Mouse (Mus musculus): Measurements from ENCODE around the gene Slc43a2. TPM values are rescaled to one million over a fixed set of nuclear protein-coding genes. Genes with fewer than 3 reads are reported as not detected.

Gene Slc43a2
- 15.9 TPM for polyA plus RNA-seq (2012; fragmentation: generic; extraction: Trizol)

DNA sequence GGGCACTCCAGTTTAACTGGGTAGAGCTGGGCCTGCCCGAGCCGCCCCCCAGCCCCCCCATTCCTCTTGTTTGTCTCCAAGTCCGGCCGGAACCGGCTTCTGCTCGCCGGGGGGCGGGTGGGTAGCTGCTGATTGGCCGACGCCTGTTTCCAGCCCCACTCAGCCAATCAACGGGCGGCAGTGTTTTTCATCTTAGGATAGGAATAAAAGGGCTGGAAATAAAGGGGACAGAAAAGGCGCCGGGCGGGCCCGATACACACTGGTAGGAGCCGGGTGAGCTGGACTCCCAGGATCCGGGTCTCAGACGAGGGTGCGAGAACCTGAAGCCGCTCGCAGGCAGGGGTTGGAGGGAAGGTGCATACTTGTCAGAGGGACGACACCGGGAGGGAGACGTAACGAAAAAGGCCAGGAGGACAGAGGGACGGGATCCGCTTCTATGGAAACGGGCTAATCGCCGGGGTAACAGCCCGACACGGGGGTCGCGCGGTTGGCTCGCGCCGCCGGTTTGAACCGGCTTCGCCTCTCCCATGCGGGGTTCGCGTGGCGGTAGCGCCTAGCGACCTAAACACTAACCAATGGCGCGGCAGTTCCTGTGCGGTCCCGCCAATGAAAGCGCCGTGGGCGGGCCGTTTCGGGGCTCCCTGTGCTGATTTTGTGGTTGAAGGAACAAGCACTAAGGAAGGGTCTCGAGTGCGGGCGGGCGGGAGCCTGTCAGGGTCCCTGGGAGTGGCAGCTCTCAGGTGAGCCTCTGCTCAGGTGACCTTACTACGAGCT is at the start of gene Slc43a2:
Slc43a2 (plus strand) TSS at position 226 of the 774 bp plus-strand sequence.
- no peaks in the 10 kb centered on the region for H3K27me3 ChIP-seq (ENCODE audit: control insufficient read depth, insufficient read depth, insufficient read length)
- peak within 1 kb of the TSS; percentile 87 for H3K4me3 ChIP-seq
- H3K36me3 ChIP-seq (ENCODE audit: control insufficient read depth, insufficient read depth) = no peaks in the 10 kb centered on the region
- TF ChIP-seq E2F4 (IDR thresholded peaks at IDR 0.05; ENCODE audit: insufficient read depth) (peak; percentile 74), SRF (IDR thresholded peaks at IDR 0.05; ENCODE audit: control insufficient read depth, insufficient read length, low read depth) (no peak)
- no peaks in the 10 kb centered on the region for H3K79me2 ChIP-seq (ENCODE audit: control insufficient read depth, insufficient read depth)
- H3K4me2 ChIP-seq (ENCODE audit: low read depth) = peak within 1 kb of the TSS; percentile 100
- H3ac ChIP-seq (ENCODE audit: control insufficient read depth, insufficient read length) = peak within 1 kb of the TSS; percentile 54

GRCm38 (mm10) chr11:75486192-75486591 is 45.3 kb upstream of the Slc43a2 start:
- Histone ChIP-seq H3K27me3 (ENCODE audit: control insufficient read depth, insufficient read depth, insufficient read length) (no peaks in the 10 kb centered on the region), H3K4me2 (ENCODE audit: low read depth) (peak overlapping the region; percentile 83), H3K79me2 (ENCODE audit: control insufficient read depth, insufficient read depth) (peaks cover 31% of the 10 kb centered on the region), H3K4me3 (peak overlapping the region; percentile 83), H3K36me3 (ENCODE audit: control insufficient read depth, insufficient read depth) (peaks cover 20% of the 10 kb centered on the region), H3ac (ENCODE audit: control insufficient read depth, insufficient read length) (peak overlapping the region; percentile 96)
- no peak for TF ChIP-seq MYOD1 (IDR thresholded peaks at IDR 0.05; ENCODE audit: control insufficient read depth in 1 of 3, insufficient read length in 2 of 3, low read depth in 2 of 3)
- TF ChIP-seq POLR2AphosphoS2 (IDR thresholded peaks at IDR 0.05; ENCODE audit: insufficient read length, low read depth) = no peak
- TF ChIP-seq POLR2A (IDR thresholded peaks at IDR 0.05; ENCODE audit: insufficient read length, low read depth) = no peak
- TF ChIP-seq CEBPB (IDR thresholded peaks at IDR 0.05; ENCODE audit: insufficient read depth, poor library complexity, severe bottlenecking) = no peak
- no peak for TF ChIP-seq MAX (IDR thresholded peaks at IDR 0.05; ENCODE audit: low read depth)
- TF ChIP-seq SRF (IDR thresholded peaks at IDR 0.05; ENCODE audit: control insufficient read depth, insufficient read length, low read depth) = no peak
- no peak for TF ChIP-seq TCF12 (IDR thresholded peaks at IDR 0.05; ENCODE audit: insufficient read depth, poor library complexity, severe bottlenecking)
- no peak for TF ChIP-seq E2F4 (IDR thresholded peaks at IDR 0.05; ENCODE audit: insufficient read depth)
- TF ChIP-seq TCF3 (IDR thresholded peaks at IDR 0.05; ENCODE audit: insufficient read length, low read depth) = no peak
- TF ChIP-seq USF1 (IDR thresholded peaks at IDR 0.05; ENCODE audit: low read depth) = no peak
- TF ChIP-seq REST (IDR thresholded peaks at IDR 0.05; ENCODE audit: insufficient read depth, insufficient read length) = no peak
- TF ChIP-seq MYOG (IDR thresholded peaks at IDR 0.05; ENCODE audit: control insufficient read depth in 1 of 3, insufficient read depth in 1 of 3, insufficient read length in 2 of 3, low read depth in 2 of 3) = no peak

DNA sequence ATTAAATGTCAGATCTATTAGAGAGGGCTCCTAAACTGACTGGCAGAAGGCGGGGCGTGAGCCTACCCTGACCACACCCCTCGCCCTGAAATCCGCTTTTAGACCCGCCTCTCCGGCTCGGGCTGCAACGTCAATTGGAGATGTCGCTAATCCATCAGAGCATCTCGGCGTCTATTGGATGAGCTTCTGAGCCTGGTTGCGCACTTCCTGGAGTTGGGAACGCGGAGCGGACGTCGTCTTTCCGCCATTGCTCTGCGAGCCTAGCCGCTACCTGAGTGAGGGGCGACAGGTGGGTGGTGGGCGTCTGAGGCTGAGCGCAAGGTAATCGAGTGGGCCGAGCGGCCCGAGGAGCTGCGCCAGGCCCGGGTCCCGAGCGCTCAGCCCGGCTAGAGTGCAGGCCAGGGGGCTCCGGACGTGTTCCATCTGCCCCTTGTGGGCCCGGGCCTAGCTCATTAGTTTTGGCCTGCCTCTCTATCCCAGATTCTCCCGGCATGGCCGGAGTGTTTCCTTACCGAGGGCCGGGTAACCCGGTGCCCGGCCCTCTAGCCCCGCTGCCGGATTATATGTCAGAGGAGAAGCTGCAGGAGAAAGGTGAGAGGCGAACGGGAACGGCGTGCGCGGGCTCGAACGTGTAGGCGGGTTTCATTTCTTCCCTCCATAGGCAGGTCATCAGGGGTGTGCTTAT is 44.8 kb upstream of the Slc43a2 start, which contains the start of gene Prpf8:
Prpf8 (plus strand) TSS at position 216 of the 685 bp plus-strand sequence.
- TF ChIP-seq POLR2A (IDR thresholded peaks at IDR 0.05; ENCODE audit: insufficient read length, low read depth) = peak; percentile 76
- TF ChIP-seq TCF12 (IDR thresholded peaks at IDR 0.05; ENCODE audit: insufficient read depth, poor library complexity, severe bottlenecking) = no peak
- no peak for TF ChIP-seq CEBPB (IDR thresholded peaks at IDR 0.05; ENCODE audit: insufficient read depth, poor library complexity, severe bottlenecking)
- TF ChIP-seq E2F4 (IDR thresholded peaks at IDR 0.05; ENCODE audit: insufficient read depth) = no peak
- TF ChIP-seq REST (IDR thresholded peaks at IDR 0.05; ENCODE audit: insufficient read depth, insufficient read length) = no peak
- TF ChIP-seq USF1 (IDR thresholded peaks at IDR 0.05; ENCODE audit: low read depth) = no peak
- TF ChIP-seq TCF3 (IDR thresholded peaks at IDR 0.05; ENCODE audit: insufficient read length, low read depth) = no peak
- no peak for TF ChIP-seq SRF (IDR thresholded peaks at IDR 0.05; ENCODE audit: control insufficient read depth, insufficient read length, low read depth)
- TF ChIP-seq MAX (IDR thresholded peaks at IDR 0.05; ENCODE audit: low read depth) = no peak
- TF ChIP-seq POLR2AphosphoS2 (IDR thresholded peaks at IDR 0.05; ENCODE audit: insufficient read length, low read depth) = peak; percentile 76
- peak in 2 of 3 experiments; percentile 14 to 23 for TF ChIP-seq MYOG (IDR thresholded peaks at IDR 0.05; ENCODE audit: control insufficient read depth in 1 of 3, insufficient read depth in 1 of 3, insufficient read length in 2 of 3, low read depth in 2 of 3)
- peak in 2 of 3 experiments; percentile 47 to 68 for TF ChIP-seq MYOD1 (IDR thresholded peaks at IDR 0.05; ENCODE audit: control insufficient read depth in 1 of 3, insufficient read length in 2 of 3, low read depth in 2 of 3)
- Histone ChIP-seq H3K4me2 (ENCODE audit: low read depth) (peak within 1 kb of the TSS; percentile 94), H3K79me2 (ENCODE audit: control insufficient read depth, insufficient read depth) (peaks cover 31% of the 10 kb centered on the region), H3K27me3 (ENCODE audit: control insufficient read depth, insufficient read depth, insufficient read length) (no peaks in the 10 kb centered on the region), H3K36me3 (ENCODE audit: control insufficient read depth, insufficient read depth) (peaks cover 25% of the 10 kb centered on the region), H3ac (ENCODE audit: control insufficient read depth, insufficient read length) (peak within 1 kb of the TSS; percentile 96), H3K4me3 (peak within 1 kb of the TSS; percentile 83)

DNA sequence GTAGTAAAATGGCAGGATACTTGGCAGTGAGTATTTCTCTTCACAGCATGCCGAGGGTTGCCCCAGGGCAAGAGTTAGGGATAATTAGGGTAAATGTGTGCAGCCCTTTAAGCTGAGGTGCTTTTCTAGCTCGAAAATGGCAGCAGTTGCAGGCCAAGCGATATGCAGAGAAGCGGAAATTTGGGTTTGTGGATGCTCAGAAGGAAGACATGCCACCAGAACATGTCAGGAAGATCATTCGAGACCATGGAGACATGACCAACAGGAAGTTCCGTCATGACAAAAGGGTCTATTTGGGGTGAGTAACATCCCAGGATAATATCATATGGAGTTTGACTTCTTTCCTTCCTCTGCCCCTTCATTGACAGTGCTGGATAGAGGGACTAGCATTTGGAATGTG is 44.0 kb upstream of the Slc43a2 start:
- peaks cover 33% of the 10 kb centered on the region for H3K36me3 ChIP-seq (ENCODE audit: control insufficient read depth, insufficient read depth)
- TF ChIP-seq MAX (IDR thresholded peaks at IDR 0.05; ENCODE audit: low read depth) (no peak), MYOG (IDR thresholded peaks at IDR 0.05; ENCODE audit: control insufficient read depth in 1 of 3, insufficient read depth in 1 of 3, insufficient read length in 2 of 3, low read depth in 2 of 3) (no peak), TCF3 (IDR thresholded peaks at IDR 0.05; ENCODE audit: insufficient read length, low read depth) (no peak), POLR2A (IDR thresholded peaks at IDR 0.05; ENCODE audit: insufficient read length, low read depth) (no peak), SRF (IDR thresholded peaks at IDR 0.05; ENCODE audit: control insufficient read depth, insufficient read length, low read depth) (no peak), POLR2AphosphoS2 (IDR thresholded peaks at IDR 0.05; ENCODE audit: insufficient read length, low read depth) (no peak), REST (IDR thresholded peaks at IDR 0.05; ENCODE audit: insufficient read depth, insufficient read length) (no peak), MYOD1 (IDR thresholded peaks at IDR 0.05; ENCODE audit: control insufficient read depth in 1 of 3, insufficient read length in 2 of 3, low read depth in 2 of 3) (no peak), E2F4 (IDR thresholded peaks at IDR 0.05; ENCODE audit: insufficient read depth) (no peak), TCF12 (IDR thresholded peaks at IDR 0.05; ENCODE audit: insufficient read depth, poor library complexity, severe bottlenecking) (no peak), CEBPB (IDR thresholded peaks at IDR 0.05; ENCODE audit: insufficient read depth, poor library complexity, severe bottlenecking) (no peak), USF1 (IDR thresholded peaks at IDR 0.05; ENCODE audit: low read depth) (no peak)
- peaks cover 31% of the 10 kb centered on the region for H3K79me2 ChIP-seq (ENCODE audit: control insufficient read depth, insufficient read depth)
- peak overlapping the region; percentile 83 for H3K4me3 ChIP-seq
- H3ac ChIP-seq (ENCODE audit: control insufficient read depth, insufficient read length) = peak overlapping the region; percentile 96
- no peaks in the 10 kb centered on the region for H3K27me3 ChIP-seq (ENCODE audit: control insufficient read depth, insufficient read depth, insufficient read length)
- peak overlapping the region; percentile 94 for H3K4me2 ChIP-seq (ENCODE audit: low read depth)
